Comparison of ENCODE assay signal across 16 mouse cellular contexts in genomic region chr19:35205557-35206239, GRCm38 (mm10).
DNase-seq lines count a peak whose midpoint lies in the region; ATAC-seq lines count a peak whose summit lies in the region.
"Had no signal": no experiment of that assay in that cellular context is flagged by ENCODE, and none has a peak within 500 bp of the region (broad histone marks: within the 10 kb centered on the region; RNA-seq: fewer than 3 reads in every experiment).

No protein-coding gene starts in this region.

- ATAC-seq in neural tube, embryonic 12.5 days (ENCODE audit: low FRiP score, low read depth) = peak; percentile 57; the same call in 1 of the 2 replicates
- peak; percentile 86 for ATAC-seq in neural tube, embryonic 14.5 days (ENCODE audit: low read depth)
- ATAC-seq in forebrain, embryonic 15.5 days (replicated peaks) = no peak
- ATAC-seq: forebrain, embryonic 13.5 days; forebrain, embryonic 16.5 days had no signal

- H3K4me2 ChIP-seq in neural tube, embryonic 12.5 days (replicated peaks) = no peak overlapping the region
- H3K4me2 ChIP-seq in neural tube, embryonic 14.5 days (ENCODE audit: low read depth, low read length) = no peak overlapping the region
- H3K4me2 ChIP-seq in forebrain, embryonic 15.5 days (replicated peaks) = no peak overlapping the region
- H3K4me2 ChIP-seq: embryonic facial prominence, embryonic 12.5 days; forebrain, embryonic 13.5 days had no signal

- 83% methylated on average over 5 of the region's 5 CpGs for WGBS in neural tube, embryonic 12.5 days
- 63% methylated on average over 5 of the region's 5 CpGs for WGBS in neural tube, embryonic 14.5 days
- 88% methylated on average over 5 of the region's 5 CpGs for WGBS in forebrain, embryonic 15.5 days

- no peak overlapping the region for H3K4me3 ChIP-seq in neural tube, embryonic 12.5 days
- no peak overlapping the region for H3K4me3 ChIP-seq in neural tube, embryonic 14.5 days (ENCODE audit: low read depth, low read length)
- H3K4me3 ChIP-seq in forebrain, embryonic 15.5 days = no peak overlapping the region
- H3K4me3 ChIP-seq: embryonic facial prominence, embryonic 10.5 days; embryonic facial prominence, embryonic 12.5 days; forebrain, embryonic 13.5 days had no signal

- no peak overlapping the region for H3K9ac ChIP-seq in neural tube, embryonic 12.5 days
- H3K9ac ChIP-seq in neural tube, embryonic 14.5 days (replicated peaks; ENCODE audit: low read depth, low read length) = no peak overlapping the region
- H3K9ac ChIP-seq in forebrain, embryonic 15.5 days (replicated peaks) = no peak overlapping the region
- H3K9ac ChIP-seq: embryonic facial prominence, embryonic 12.5 days; forebrain, embryonic 13.5 days had no signal

- no peaks in the 10 kb centered on the region for H3K36me3 ChIP-seq in neural tube, embryonic 12.5 days
- no peaks in the 10 kb centered on the region for H3K36me3 ChIP-seq in neural tube, embryonic 14.5 days (ENCODE audit: control insufficient read depth, insufficient read depth, low read length)
- no peaks in the 10 kb centered on the region for H3K36me3 ChIP-seq in forebrain, embryonic 15.5 days
- H3K36me3 ChIP-seq: embryonic facial prominence, embryonic 10.5 days; embryonic facial prominence, embryonic 12.5 days had no signal

- no peaks in the 10 kb centered on the region for H3K4me1 ChIP-seq in neural tube, embryonic 12.5 days
- no peaks in the 10 kb centered on the region for H3K4me1 ChIP-seq in neural tube, embryonic 14.5 days (ENCODE audit: control insufficient read depth, insufficient read depth, low read length)
- H3K4me1 ChIP-seq in forebrain, embryonic 15.5 days = no peaks in the 10 kb centered on the region
- H3K4me1 ChIP-seq: embryonic facial prominence, embryonic 10.5 days; embryonic facial prominence, embryonic 12.5 days; forebrain, embryonic 13.5 days had no signal

- DNase-seq in neural tube, embryonic 10.5 days (ENCODE audit: extremely low spot score, low spot score) = no peak
- no peak for DNase-seq in spleen, postnatal 14 days (ENCODE audit: low spot score in 2 of 2)
- DNase-seq: adrenal gland, postnatal 10 days; adrenal gland, postnatal 25 days; cerebellum, adult 11-12 months; cerebellum, adult 2 months; cerebellum, adult 9-10 months; cerebellum, postnatal 10 days; cerebellum, postnatal 25 days had no signal

- no peaks in the 10 kb centered on the region for H3K9me3 ChIP-seq in neural tube, embryonic 12.5 days
- H3K9me3 ChIP-seq in neural tube, embryonic 14.5 days (ENCODE audit: control insufficient read depth, low read length) = no peaks in the 10 kb centered on the region
- H3K9me3 ChIP-seq in forebrain, embryonic 15.5 days = no peaks in the 10 kb centered on the region
- H3K9me3 ChIP-seq: embryonic facial prominence, embryonic 10.5 days; embryonic facial prominence, embryonic 12.5 days; forebrain, embryonic 13.5 days had no signal

- no peak overlapping the region for H3K27ac ChIP-seq in neural tube, embryonic 12.5 days
- H3K27ac ChIP-seq in neural tube, embryonic 14.5 days (ENCODE audit: low read depth, low read length) = no peak overlapping the region
- H3K27ac ChIP-seq in forebrain, embryonic 15.5 days (replicated peaks) = no peak overlapping the region
- H3K27ac ChIP-seq: embryonic facial prominence, embryonic 10.5 days; embryonic facial prominence, embryonic 12.5 days; forebrain, embryonic 13.5 days had no signal

- no peaks in the 10 kb centered on the region for H3K27me3 ChIP-seq in neural tube, embryonic 12.5 days (replicated peaks)
- no peaks in the 10 kb centered on the region for H3K27me3 ChIP-seq in neural tube, embryonic 14.5 days (ENCODE audit: control insufficient read depth, insufficient read depth, low read length)
- H3K27me3 ChIP-seq in forebrain, embryonic 15.5 days = no peaks in the 10 kb centered on the region
- H3K27me3 ChIP-seq: embryonic facial prominence, embryonic 12.5 days; forebrain, embryonic 13.5 days had no signal
